Mouse (Mus musculus) hindbrain, embryonic 10.5 days (tissue): ENCODE results near the gene Ahnak2. TPM values are rescaled to one million over a fixed set of nuclear protein-coding genes. Genes with fewer than 3 reads are reported as not detected.

Source experiments
- DNase-seq: peaks from one replicate; pipeline ENCODE4 v3.0.0-alpha.2; 2017; ENCODE audit warnings: low spot score
- H3K27ac ChIP-seq: fragments of 300-500 bp; sonication (generic); 2 replicates; pipeline ENCODE4 v1.5.1; 2016; ENCODE audit warnings: mild to moderate bottlenecking, moderate library complexity
- H3K27me3 ChIP-seq: fragments of 300-500 bp; sonication (generic); 2 replicates; pipeline ENCODE4 v1.6.1; 2016; ENCODE audit warnings: mild to moderate bottlenecking; ENCODE audit not compliant: poor library complexity, insufficient read depth, severe bottlenecking
- H3K36me3 ChIP-seq: fragments of 300-500 bp; sonication (generic); 2 replicates; pipeline ENCODE4 v1.6.1; 2016; ENCODE audit warnings: mild to moderate bottlenecking, moderate library complexity
- H3K4me1 ChIP-seq: fragments of 300-500 bp; sonication (generic); replicated peaks from 2 replicates; pipeline ENCODE4 v1.6.1; 2016; ENCODE audit warnings: mild to moderate bottlenecking
- H3K4me3 ChIP-seq: fragments of 300-500 bp; sonication (generic); 2 replicates; pipeline ENCODE4 v1.5.1; 2016; ENCODE audit warnings: mild to moderate bottlenecking, moderate library complexity
- H3K9me3 ChIP-seq: fragments of 300-500 bp; sonication (generic); 2 replicates; pipeline ENCODE4 v1.6.1; 2016; ENCODE audit warnings: mild to moderate bottlenecking, moderate library complexity
- WGBS: fragments of 180-500 bp; shearing (Covaris S2); methylation state at CpG from one replicate; pipeline ENCODE4 v1.1.7; 2016; 5-methylcytosine and 5-hydroxymethylcytosine counted together
- polyA plus RNA-seq: library from polyadenylated mRNA; unstranded; fragments of >200 nt; fragmentation: Nextera tagmentation; extraction: Ambion mirVana; gene quantifications from 2 replicates; pipeline ENCODE4 v1.2.1, GENCODE M21; 2016

Gene Ahnak2
- polyA plus RNA-seq, 1 experiment from 2014 or later, result 0.37 TPM

- Histone ChIP-seq H3K27me3 (no peaks in the 10 kb centered on the region), H3K4me1 (peaks cover 36% of the 10 kb centered on the region), H3K36me3 (peaks cover 50% of the 10 kb centered on the region), H3K4me3 (no peak overlapping the region), H3K27ac (peak overlapping the region; percentile 80), H3K9me3 (no peaks in the 10 kb centered on the region)
- WGBS, result 70% methylated on average over 6 of the region's 6 CpGs
- no peak for DNase-seq
These were observed 59.7 kb downstream of the Ahnak2 start for GRCm38 (mm10) chr12:112742768-112743167.

GRCm38 (mm10) chr12:112739023-112739568 lies 63.4 kb downstream of the Ahnak2 start:
- H3K36me3 ChIP-seq, result peaks cover 72% of the 10 kb centered on the region
- no peaks in the 10 kb centered on the region for H3K27me3 ChIP-seq
- peaks cover 15% of the 10 kb centered on the region for H3K4me1 ChIP-seq
- no peak overlapping the region for H3K27ac ChIP-seq
- H3K4me3 ChIP-seq, result no peak overlapping the region
- DNase-seq, result no peak
- WGBS, result 93% methylated on average over 24 of the region's 24 CpGs
- H3K9me3 ChIP-seq, result no peaks in the 10 kb centered on the region

- no peaks in the 10 kb centered on the region for H3K9me3 ChIP-seq
- 91% methylated on average over 31 of the region's 31 CpGs for WGBS
- peaks cover 15% of the 10 kb centered on the region for H3K4me1 ChIP-seq
- H3K4me3 ChIP-seq, result no peak overlapping the region
- H3K27ac ChIP-seq, result no peak overlapping the region
- DNase-seq, result no peak
- no peaks in the 10 kb centered on the region for H3K27me3 ChIP-seq
- peaks cover 73% of the 10 kb centered on the region for H3K36me3 ChIP-seq
These were observed 64.0 kb downstream of the Ahnak2 start for GRCm38 (mm10) chr12:112738281-112739022.

GRCm38 (mm10) chr12:112737761-112738160 lies 64.7 kb downstream of the Ahnak2 start:
- Histone ChIP-seq H3K27me3 (no peaks in the 10 kb centered on the region; the same call in 1 of the 2 replicates), H3K27ac (no peak overlapping the region), H3K9me3 (no peaks in the 10 kb centered on the region), H3K36me3 (peaks cover 80% of the 10 kb centered on the region), H3K4me3 (no peak overlapping the region), H3K4me1 (peaks cover 8% of the 10 kb centered on the region)
- no peak for DNase-seq
- WGBS, result 95% methylated on average over 14 of the region's 14 CpGs

GRCm38 (mm10) chr12:112737081-112737480 lies 65.4 kb downstream of the Ahnak2 start:
- 0 out of 2 replicates have a peak, but pooled peaks cover 2% of the 10 kb centered on the region for H3K4me1 ChIP-seq
- no peak overlapping the region for H3K27ac ChIP-seq
- DNase-seq, result no peak
- no peak overlapping the region for H3K4me3 ChIP-seq
- H3K27me3 ChIP-seq, result no peaks in the 10 kb centered on the region; the same call in 1 of the 2 replicates
- H3K36me3 ChIP-seq, result peaks cover 87% of the 10 kb centered on the region
- WGBS, result 86% methylated on average over 7 of the region's 7 CpGs
- H3K9me3 ChIP-seq, result no peaks in the 10 kb centered on the region

GRCm38 (mm10) chr12:112736636-112736925 lies 65.9 kb downstream of the Ahnak2 start:
- H3K27me3 ChIP-seq, result no peaks in the 10 kb centered on the region; the same call in 1 of the 2 replicates
- 0 out of 2 replicates have a peak, but pooled peaks cover 2% of the 10 kb centered on the region for H3K4me1 ChIP-seq
- H3K27ac ChIP-seq, result 0 out of 2 replicates have a peak overlapping the region, but pooled peaks have one; percentile 13
- H3K36me3 ChIP-seq, result peaks cover 89% of the 10 kb centered on the region
- no peaks in the 10 kb centered on the region for H3K9me3 ChIP-seq
- DNase-seq, result no peak
- no peak overlapping the region for H3K4me3 ChIP-seq
- WGBS, result 86% methylated on average over 10 of the region's 10 CpGs

- H3K9me3 ChIP-seq, result no peaks in the 10 kb centered on the region
- DNase-seq, result no peak
- H3K4me1 ChIP-seq, result 0 out of 2 replicates have a peak, but pooled peaks cover 2% of the 10 kb centered on the region
- H3K27me3 ChIP-seq, result no peaks in the 10 kb centered on the region; the same call in 1 of the 2 replicates
- 89% methylated on average over 29 of the region's 29 CpGs for WGBS
- H3K27ac ChIP-seq, result 0 out of 2 replicates have a peak overlapping the region, but pooled peaks have one; percentile 23
- no peak overlapping the region for H3K4me3 ChIP-seq
- peaks cover 89% of the 10 kb centered on the region for H3K36me3 ChIP-seq
These were observed 66.4 kb downstream of the Ahnak2 start for GRCm38 (mm10) chr12:112735896-112736635.

GRCm38 (mm10) chr12:112734881-112735655 lies 67.4 kb downstream of the Ahnak2 start:
- H3K4me3 ChIP-seq, result no peak overlapping the region
- DNase-seq, result no peak
- H3K9me3 ChIP-seq, result no peaks in the 10 kb centered on the region
- no peaks in the 10 kb centered on the region; the same call in 1 of the 2 replicates for H3K27me3 ChIP-seq
- H3K36me3 ChIP-seq, result peaks cover 80% of the 10 kb centered on the region
- H3K27ac ChIP-seq, result no peak overlapping the region
- WGBS, result 90% methylated on average over 19 of the region's 19 CpGs
- 0 out of 2 replicates have a peak, but pooled peaks cover 2% of the 10 kb centered on the region for H3K4me1 ChIP-seq

- Histone ChIP-seq H3K36me3 (peaks cover 72% of the 10 kb centered on the region), H3K27ac (no peak overlapping the region), H3K27me3 (no peaks in the 10 kb centered on the region; the same call in 1 of the 2 replicates), H3K4me1 (0 out of 2 replicates have a peak, but pooled peaks cover 2% of the 10 kb centered on the region), H3K9me3 (no peaks in the 10 kb centered on the region), H3K4me3 (no peak overlapping the region)
- WGBS, result 95% methylated on average over 2 of the region's 2 CpGs
- DNase-seq, result no peak
These were observed 68.2 kb downstream of the Ahnak2 start for GRCm38 (mm10) chr12:112734108-112734820.

GRCm38 (mm10) chr12:112732591-112732990 lies 69.9 kb downstream of the Ahnak2 start:
- no peak for DNase-seq
- no peak overlapping the region for H3K4me3 ChIP-seq
- no peaks in the 10 kb centered on the region; the same call in 1 of the 2 replicates for H3K27me3 ChIP-seq
- H3K27ac ChIP-seq, result 0 out of 2 replicates have a peak overlapping the region, but pooled peaks have one; percentile 30
- H3K9me3 ChIP-seq, result no peaks in the 10 kb centered on the region
- WGBS, result 90% methylated on average over 10 of the region's 10 CpGs
- H3K36me3 ChIP-seq, result peaks cover 55% of the 10 kb centered on the region
- H3K4me1 ChIP-seq, result 0 out of 2 replicates have a peak, but pooled peaks cover 2% of the 10 kb centered on the region

- Histone ChIP-seq H3K27ac (no peak overlapping the region), H3K27me3 (no peaks in the 10 kb centered on the region; the same call in 1 of the 2 replicates), H3K36me3 (peaks cover 41% of the 10 kb centered on the region), H3K4me1 (no peaks in the 10 kb centered on the region), H3K9me3 (no peaks in the 10 kb centered on the region), H3K4me3 (no peak overlapping the region)
- WGBS, result 91% methylated on average over 14 of the region's 14 CpGs
- DNase-seq, result no peak
These were observed 71.6 kb downstream of the Ahnak2 start for GRCm38 (mm10) chr12:112730808-112731207.
